8 mouse cellular contexts compared by ENCODE assay signal in the genomic region with DNA sequence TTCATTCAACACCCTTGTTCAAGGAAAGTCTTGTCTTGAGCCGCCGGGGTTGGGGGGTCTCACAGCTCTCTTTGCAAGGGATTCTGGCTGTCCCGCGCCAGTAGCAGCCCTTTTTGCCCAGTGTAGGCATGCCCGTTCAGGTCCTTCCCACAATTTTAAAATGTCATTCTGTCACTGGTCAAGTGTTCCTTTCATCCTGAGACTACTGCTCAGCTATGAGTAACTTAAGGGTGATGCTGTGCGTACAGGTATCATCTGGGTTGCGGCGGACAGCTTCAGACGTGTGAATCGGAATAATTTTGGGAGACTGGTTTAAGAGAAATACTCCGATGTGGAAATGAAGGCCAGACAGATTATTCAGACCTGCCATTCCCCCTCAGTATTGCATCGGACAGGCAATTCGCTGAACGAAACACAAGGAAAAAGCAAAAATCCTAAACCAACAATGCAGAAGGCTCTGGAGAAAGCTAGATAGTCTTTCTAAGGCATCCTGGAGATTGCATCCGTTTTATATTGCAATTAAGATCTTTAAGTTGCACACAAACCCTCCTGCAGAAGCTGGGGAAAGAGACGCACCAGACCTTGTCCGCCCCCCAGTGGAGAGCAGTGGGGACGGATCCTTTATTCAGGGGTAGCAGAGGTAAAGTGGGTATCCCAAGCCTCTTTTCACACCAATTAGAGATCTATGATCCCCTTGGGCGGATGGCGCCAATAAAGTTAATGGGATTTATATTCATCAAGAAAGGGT.
DNase-seq lines count a peak whose midpoint lies in the region; ATAC-seq and TF ChIP-seq lines count a peak whose summit lies in the region.

No protein-coding gene starts in this region.

- POLR2A ChIA-PET in Patski (lab: Charles Lee): interaction anchor here (1.5 kb wide), 1 partner anchor 664 kb away, joined by 3 read pairs; no protein-coding TSS in a partner anchor

- TF ChIP-seq CTCF in Patski (IDR thresholded peaks at IDR 0.05): peak; percentile 43

- no peaks in the 10 kb centered on the region for H3K36me3 ChIP-seq in forebrain, embryonic 15.5 days
- H3K36me3 ChIP-seq in hindbrain, embryonic 14.5 days (replicated peaks; ENCODE audit: control insufficient read depth, insufficient read depth): no peaks in the 10 kb centered on the region

- peak; percentile 9 for DNase-seq in Patski (ENCODE audit: low read depth, low spot score)
- DNase-seq in cerebellum, adult 11-12 months: peak; percentile 31
- DNase-seq in hindbrain, embryonic 14.5 days (ENCODE audit: low spot score): peak; percentile 77
- DNase-seq in layer of hippocampus, postnatal 25 days (ENCODE audit: extremely low spot score in 1 of 2, low spot score in 1 of 2): peak; percentile 36 to 64
- DNase-seq in lung, postnatal 10 days: peak; percentile 79
- DNase-seq in retina, embryonic 14.5 days (ENCODE audit: low spot score): peak; percentile 77

- peak overlapping the region; percentile 88 for H3K27ac ChIP-seq in forebrain, embryonic 15.5 days (replicated peaks)
- H3K27ac ChIP-seq in hindbrain, embryonic 14.5 days: peak overlapping the region; percentile 89

- H3K4me3 ChIP-seq in forebrain, embryonic 15.5 days: peak overlapping the region; percentile 44
- peak overlapping the region; percentile 31 for H3K4me3 ChIP-seq in hindbrain, embryonic 14.5 days (replicated peaks; ENCODE audit: low read length)

- CTCF ChIA-PET in Patski (lab: Charles Lee): interaction anchor here (0.7 to 2.6 kb wide), 15 partner anchors 10 to 1182 kb away, joined by 3 to 18 read pairs (median 3); no protein-coding TSS in a partner anchor

- WGBS in forebrain, embryonic 15.5 days: 4% methylated on average over 20 of the region's 20 CpGs
- WGBS in hindbrain, embryonic 14.5 days: 4% methylated on average over 20 of the region's 20 CpGs

- in situ Hi-C loops in Patski (cut with MboI; ENCODE audit: low pct_unique_long_range_greater_than_20kb): loop anchor here (5.0 to 10.0 kb wide), 4 partner anchors 419 to 1174 kb away; no protein-coding TSS in a partner anchor

- peak overlapping the region; percentile 69 for H3K9ac ChIP-seq in forebrain, embryonic 15.5 days (replicated peaks)
- peak overlapping the region; percentile 66 for H3K9ac ChIP-seq in hindbrain, embryonic 14.5 days

- H3K4me2 ChIP-seq in forebrain, embryonic 15.5 days (replicated peaks): peak overlapping the region; percentile 61
- peak overlapping the region; percentile 60 for H3K4me2 ChIP-seq in hindbrain, embryonic 14.5 days (replicated peaks)

- peak; percentile 31 for ATAC-seq in Patski
- ATAC-seq in forebrain, embryonic 15.5 days (replicated peaks): peak; percentile 89
- peak; percentile 81 for ATAC-seq in hindbrain, embryonic 14.5 days (ENCODE audit: low FRiP score)
- ATAC-seq in erythroid progenitor cell, adult 5-6 weeks (replicated peaks; ENCODE audit: low FRiP score, poor library complexity, severe bottlenecking): no peak

- H3K9me3 ChIP-seq in forebrain, embryonic 15.5 days: no peaks in the 10 kb centered on the region
- no peaks in the 10 kb centered on the region for H3K9me3 ChIP-seq in hindbrain, embryonic 14.5 days (ENCODE audit: control insufficient read depth, low read length)

- no peaks in the 10 kb centered on the region for H3K27me3 ChIP-seq in Patski
- H3K27me3 ChIP-seq in forebrain, embryonic 15.5 days: no peaks in the 10 kb centered on the region
- H3K27me3 ChIP-seq in hindbrain, embryonic 14.5 days (ENCODE audit: control insufficient read depth, insufficient read depth, low read length): no peaks in the 10 kb centered on the region

- H3K4me1 ChIP-seq in forebrain, embryonic 15.5 days: peaks cover 30% of the 10 kb centered on the region
- H3K4me1 ChIP-seq in hindbrain, embryonic 14.5 days (replicated peaks; ENCODE audit: control insufficient read depth, insufficient read depth, low read length): peaks cover 20% of the 10 kb centered on the region

Comparison
In these comparisons a context has a peak if more than half of its experiments do, and no peak if none do; other contexts are left out.
1. DNase-seq: peak in every context shown above with its lines; median percentile 79 in lung, postnatal 10 days; 77 in hindbrain, embryonic 14.5 days; 77 in retina, embryonic 14.5 days; 50 in layer of hippocampus, postnatal 25 days; 31 in cerebellum, adult 11-12 months; 9 in Patski.